Mouse (Mus musculus): ENCODE measurements around the gene Samm50. TPM values are rescaled to one million over a fixed set of nuclear protein-coding genes. Genes with fewer than 3 reads are reported as not detected.

Samm50 gene
- polyA plus RNA-seq, 1 experiment from 2014 or later, result 59.9 TPM

DNA sequence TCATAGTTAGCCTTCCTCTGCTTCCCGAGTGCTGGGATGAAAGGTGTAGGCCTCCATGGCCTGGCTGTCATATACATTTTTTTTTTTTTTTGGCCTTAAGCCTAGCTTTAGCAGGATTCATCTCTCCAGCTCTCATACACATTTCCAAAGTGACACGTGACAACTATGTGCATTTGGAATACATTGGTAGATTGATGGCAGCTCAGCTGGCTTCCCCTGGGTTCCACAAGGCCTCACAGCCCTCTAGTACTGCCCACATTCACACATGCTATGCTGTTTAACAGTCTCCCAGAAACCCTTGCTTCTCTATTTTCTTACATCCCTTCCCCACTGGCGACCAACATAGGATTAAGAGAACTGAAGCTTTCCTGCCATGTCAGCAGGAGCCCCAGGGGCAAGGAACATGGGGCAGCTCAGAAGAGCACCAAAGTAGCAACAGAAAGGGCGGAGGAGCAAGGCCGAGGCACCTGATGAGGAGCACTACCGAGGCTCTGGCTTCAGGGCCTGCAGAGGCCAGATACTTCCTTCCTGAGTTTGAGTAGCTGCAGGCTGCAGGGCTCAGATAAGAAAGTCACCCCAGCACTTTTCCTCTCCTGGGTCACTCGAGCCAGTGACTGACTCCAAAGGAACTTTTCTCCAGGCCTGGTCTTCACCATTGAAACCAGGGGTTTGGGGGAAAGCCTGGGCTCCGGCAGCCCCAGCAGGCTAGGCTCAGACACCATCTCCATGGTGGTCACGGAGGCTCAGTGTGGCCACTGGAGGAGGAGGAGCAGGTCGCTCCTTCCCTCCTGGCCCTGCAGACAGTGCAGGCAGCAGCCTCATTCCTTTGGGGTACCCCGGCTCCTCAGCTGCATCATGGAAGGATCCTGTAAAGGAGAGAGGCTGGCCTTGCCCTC, 17.7 kb downstream of the Samm50 start:
- H3K27ac ChIP-seq (ENCODE audit: low read length), result no peak overlapping the region

DNA sequence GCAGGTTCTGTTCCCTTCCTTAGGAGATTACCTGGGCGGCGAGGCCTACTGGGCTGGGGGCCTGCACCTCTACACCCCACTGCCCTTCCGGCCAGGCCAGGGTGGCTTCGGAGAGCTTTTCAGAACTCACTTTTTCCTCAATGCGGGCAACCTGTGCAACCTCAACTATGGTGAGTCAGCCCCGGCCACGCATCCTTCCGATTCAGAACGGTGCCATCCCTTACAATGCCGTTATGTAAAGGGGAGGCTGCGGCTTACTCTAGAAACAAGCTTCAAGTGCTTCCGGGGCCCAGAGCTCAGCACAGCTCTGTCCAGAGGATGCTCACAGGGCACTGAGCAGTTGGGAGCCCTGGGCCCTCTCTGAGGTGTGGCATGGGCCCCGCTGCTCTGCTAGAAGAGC, 18.4 kb downstream of the Samm50 start:
- no peak for DNase-seq (ENCODE audit: low spot score)
- H3K27me3 ChIP-seq (replicated peaks; ENCODE audit: insufficient read depth, low read length), result no peaks in the 10 kb centered on the region
- H3K36me3 ChIP-seq (ENCODE audit: insufficient read depth, low read length), result peaks cover 16% of the 10 kb centered on the region; the same call in 1 of the 2 replicates
- no peak overlapping the region for H3K27ac ChIP-seq (ENCODE audit: low read length)
- no peak overlapping the region for H3K4me3 ChIP-seq (ENCODE audit: low read depth, low read length)
- H3K9me3 ChIP-seq (ENCODE audit: low read length), result no peaks in the 10 kb centered on the region
- no peaks in the 10 kb centered on the region for H3K4me1 ChIP-seq (ENCODE audit: insufficient read depth, low read depth, low read length)
- WGBS, result 91% methylated on average over 13 of the region's 13 CpGs
- no peak for TF ChIP-seq EP300 (IDR thresholded peaks at IDR 0.05)
- no peak for TF ChIP-seq CTCF (IDR thresholded peaks at IDR 0.05)
- no peak overlapping the region for H3K4me2 ChIP-seq (replicated peaks; ENCODE audit: low read depth, low read length)
- ATAC-seq, result no peak
- H3K9ac ChIP-seq (replicated peaks; ENCODE audit: low read depth), result no peak overlapping the region

More for the DNA sequence above, 17.7 kb downstream of the Samm50 start:
- Histone ChIP-seq H3K9ac (replicated peaks; ENCODE audit: low read depth) (no peak overlapping the region), H3K4me1 (ENCODE audit: insufficient read depth, low read depth, low read length) (no peaks in the 10 kb centered on the region), H3K9me3 (ENCODE audit: low read length) (no peaks in the 10 kb centered on the region), H3K4me2 (replicated peaks; ENCODE audit: low read depth, low read length) (no peak overlapping the region), H3K4me3 (ENCODE audit: low read depth, low read length) (no peak overlapping the region), H3K27me3 (replicated peaks; ENCODE audit: insufficient read depth, low read length) (no peaks in the 10 kb centered on the region), H3K36me3 (ENCODE audit: insufficient read depth, low read length) (peaks cover 14% of the 10 kb centered on the region; the same call in 1 of the 2 replicates)
- DNase-seq (ENCODE audit: low spot score) (peak; percentile 36), ATAC-seq (peak; percentile 55)
- WGBS, result 66% methylated on average over 11 of the region's 11 CpGs
- TF ChIP-seq EP300 (IDR thresholded peaks at IDR 0.05), result 0 out of 2 replicates have a peak, but pooled peaks have one; percentile 32
- no peak for TF ChIP-seq CTCF (IDR thresholded peaks at IDR 0.05)

DNA sequence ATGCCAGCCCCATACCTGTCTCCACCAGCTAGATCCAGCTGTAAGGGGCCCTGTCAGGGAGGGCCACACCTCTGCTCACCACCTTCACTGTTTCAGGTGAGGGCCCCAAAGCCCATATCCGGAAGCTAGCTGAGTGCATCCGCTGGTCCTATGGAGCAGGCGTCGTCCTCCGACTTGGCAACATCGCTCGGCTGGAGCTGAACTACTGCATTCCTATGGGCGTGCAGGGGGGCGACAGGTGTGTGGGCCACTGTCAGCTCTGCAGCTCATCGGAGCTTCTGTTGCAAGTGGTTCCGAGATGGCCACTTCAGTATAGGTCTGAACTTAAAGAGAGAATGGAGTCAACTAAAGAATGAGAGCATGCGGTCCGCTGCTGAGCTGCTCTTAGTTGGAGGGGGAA, 18.9 kb downstream of the Samm50 start:
- WGBS, result 85% methylated on average over 13 of the region's 13 CpGs
- ATAC-seq (no peak), DNase-seq (ENCODE audit: low spot score) (no peak)
- no peak overlapping the region for H3K9ac ChIP-seq (replicated peaks; ENCODE audit: low read depth)
- no peak overlapping the region for H3K4me3 ChIP-seq (ENCODE audit: low read depth, low read length)
- H3K4me1 ChIP-seq (ENCODE audit: insufficient read depth, low read depth, low read length), result no peaks in the 10 kb centered on the region
- H3K36me3 ChIP-seq (ENCODE audit: insufficient read depth, low read length), result peaks cover 16% of the 10 kb centered on the region; the same call in 1 of the 2 replicates
- no peak for TF ChIP-seq EP300 (IDR thresholded peaks at IDR 0.05)
- no peak for TF ChIP-seq CTCF (IDR thresholded peaks at IDR 0.05)
- H3K4me2 ChIP-seq (replicated peaks; ENCODE audit: low read depth, low read length), result no peak overlapping the region
- no peak overlapping the region for H3K27ac ChIP-seq (ENCODE audit: low read length)
- H3K9me3 ChIP-seq (ENCODE audit: low read length), result no peaks in the 10 kb centered on the region
- H3K27me3 ChIP-seq (replicated peaks; ENCODE audit: insufficient read depth, low read length), result no peaks in the 10 kb centered on the region

DNA sequence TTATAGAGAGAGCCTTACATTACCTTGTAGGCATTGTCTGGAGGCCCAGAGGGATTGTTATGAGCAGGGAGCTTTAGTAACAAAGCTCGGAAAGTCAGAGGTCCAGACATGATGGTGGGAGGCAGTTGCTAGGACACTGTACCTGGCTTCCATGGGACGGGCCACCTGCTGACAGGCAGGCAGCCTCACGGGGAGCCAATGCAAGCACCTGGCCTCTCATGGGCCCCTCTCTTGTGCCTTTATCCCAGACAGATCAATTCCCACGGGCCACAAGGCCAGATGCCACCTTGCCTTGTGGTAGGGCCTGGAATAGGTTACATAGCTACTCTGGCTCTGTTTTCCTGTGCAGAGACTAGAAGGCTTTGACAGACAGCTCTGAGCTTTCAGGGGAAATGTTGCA, 19.5 kb downstream of the Samm50 start:
- Histone ChIP-seq H3K9me3 (ENCODE audit: low read length) (no peaks in the 10 kb centered on the region), H3K4me1 (ENCODE audit: insufficient read depth, low read depth, low read length) (no peaks in the 10 kb centered on the region), H3K9ac (replicated peaks; ENCODE audit: low read depth) (no peak overlapping the region), H3K36me3 (ENCODE audit: insufficient read depth, low read length) (peaks cover 16% of the 10 kb centered on the region; the same call in 1 of the 2 replicates), H3K27me3 (replicated peaks; ENCODE audit: insufficient read depth, low read length) (no peaks in the 10 kb centered on the region), H3K4me2 (replicated peaks; ENCODE audit: low read depth, low read length) (no peak overlapping the region), H3K4me3 (ENCODE audit: low read depth, low read length) (no peak overlapping the region), H3K27ac (ENCODE audit: low read length) (no peak overlapping the region)
- DNase-seq (ENCODE audit: low spot score), result no peak
- 66% methylated on average over 4 of the region's 4 CpGs for whole genome bisulfite sequencing
- no peak for ATAC-seq
- no peak for TF ChIP-seq CTCF (IDR thresholded peaks at IDR 0.05)
- TF ChIP-seq EP300 (IDR thresholded peaks at IDR 0.05), result no peak

DNA sequence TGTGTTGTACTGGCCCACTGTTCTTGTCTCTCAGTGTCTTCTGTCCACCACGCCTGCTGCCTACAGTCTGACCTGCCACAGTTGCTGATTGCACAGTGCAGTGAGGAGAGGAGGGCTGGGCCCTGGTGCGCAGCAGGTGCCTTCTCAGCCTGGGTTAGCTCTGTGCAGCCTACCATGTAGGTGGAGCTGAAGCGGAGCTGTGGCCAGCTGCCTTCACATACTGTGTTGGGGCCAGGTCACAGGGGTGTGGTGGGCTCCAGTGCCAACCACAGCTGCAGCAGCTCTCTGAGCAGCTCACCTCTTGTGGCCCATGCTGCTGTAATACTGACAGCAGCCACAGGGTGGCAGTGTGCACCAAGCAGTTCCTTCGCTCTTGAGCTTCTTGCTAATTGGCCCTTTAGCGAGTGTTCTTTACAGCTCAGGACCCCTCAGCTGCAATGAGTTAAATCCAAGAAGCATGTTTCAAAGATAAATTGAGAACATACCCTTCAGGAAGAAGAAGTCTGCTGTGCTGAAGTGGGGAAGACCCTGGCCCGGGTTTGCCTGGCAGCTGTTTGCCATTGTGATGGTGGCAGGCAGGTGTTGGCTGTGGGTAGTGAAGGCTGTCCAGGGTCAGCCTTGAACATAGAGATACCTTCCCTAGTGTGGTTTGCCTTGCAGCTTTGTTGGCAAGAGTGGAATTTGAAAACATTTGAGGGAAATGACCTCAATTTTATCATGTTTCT, 20.2 kb downstream of the Samm50 start:
- Histone ChIP-seq H3K4me1 (ENCODE audit: insufficient read depth, low read depth, low read length) (no peaks in the 10 kb centered on the region), H3K9ac (replicated peaks; ENCODE audit: low read depth) (no peak overlapping the region), H3K27ac (ENCODE audit: low read length) (no peak overlapping the region), H3K9me3 (ENCODE audit: low read length) (no peaks in the 10 kb centered on the region), H3K4me2 (replicated peaks; ENCODE audit: low read depth, low read length) (no peak overlapping the region), H3K27me3 (replicated peaks; ENCODE audit: insufficient read depth, low read length) (no peaks in the 10 kb centered on the region), H3K4me3 (ENCODE audit: low read depth, low read length) (no peak overlapping the region), H3K36me3 (ENCODE audit: insufficient read depth, low read length) (peaks cover 16% of the 10 kb centered on the region; the same call in 1 of the 2 replicates)
- DNase-seq (ENCODE audit: low spot score) (peak; percentile 77), ATAC-seq (peak; percentile 29; the same call in 1 of the 2 replicates)
- TF ChIP-seq CTCF (IDR thresholded peaks at IDR 0.05), result peak; percentile 98
- no peak for TF ChIP-seq EP300 (IDR thresholded peaks at IDR 0.05)
- 50% methylated on average over 6 of the region's 6 CpGs for WGBS

DNA sequence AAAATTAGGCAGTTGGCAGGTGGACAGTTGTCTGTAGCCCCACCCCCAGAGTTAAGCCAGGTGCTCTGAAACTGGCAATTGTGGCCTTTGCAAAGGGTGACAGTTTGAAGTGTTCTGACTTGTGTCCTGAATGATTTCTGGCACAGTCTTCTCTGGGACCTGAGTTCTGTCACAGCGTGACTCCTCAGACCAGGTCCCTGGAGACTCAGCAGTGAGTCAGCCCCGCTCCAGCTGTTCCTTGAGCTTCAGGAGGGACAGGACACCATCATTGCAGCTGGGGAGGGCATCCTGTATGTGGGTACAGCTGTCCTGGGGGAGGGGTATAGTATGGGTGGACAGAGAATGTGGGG, 20.7 kb downstream of the Samm50 start:
- DNase-seq (ENCODE audit: low spot score), result no peak
- H3K9ac ChIP-seq (replicated peaks; ENCODE audit: low read depth), result no peak overlapping the region
- no peak overlapping the region for H3K27ac ChIP-seq (ENCODE audit: low read length)
- H3K9me3 ChIP-seq (ENCODE audit: low read length), result no peaks in the 10 kb centered on the region
- H3K4me3 ChIP-seq (ENCODE audit: low read depth, low read length), result no peak overlapping the region
- no peak for ATAC-seq
- H3K4me2 ChIP-seq (replicated peaks; ENCODE audit: low read depth, low read length), result no peak overlapping the region
- 84% methylated on average over 2 of the region's 2 CpGs for WGBS
- H3K27me3 ChIP-seq (replicated peaks; ENCODE audit: insufficient read depth, low read length), result no peaks in the 10 kb centered on the region
- no peak for TF ChIP-seq CTCF (IDR thresholded peaks at IDR 0.05)
- no peak for TF ChIP-seq EP300 (IDR thresholded peaks at IDR 0.05)
- H3K36me3 ChIP-seq (ENCODE audit: insufficient read depth, low read length), result peaks cover 15% of the 10 kb centered on the region; the same call in 1 of the 2 replicates
- no peaks in the 10 kb centered on the region for H3K4me1 ChIP-seq (ENCODE audit: insufficient read depth, low read depth, low read length)
